Mouse (Mus musculus) c-Kit-positive CD71-positive TER-119-negative erythroid progenitor cells, embryonic 14.5 days (primary cell): ENCODE measurements around the gene Med16.

Source experiments
- DNase-seq: peaks from one replicate; pipeline ENCODE4 v3.0.0-alpha.2; 2013; ENCODE audit warnings: low read depth

Gene Med16

DNA sequence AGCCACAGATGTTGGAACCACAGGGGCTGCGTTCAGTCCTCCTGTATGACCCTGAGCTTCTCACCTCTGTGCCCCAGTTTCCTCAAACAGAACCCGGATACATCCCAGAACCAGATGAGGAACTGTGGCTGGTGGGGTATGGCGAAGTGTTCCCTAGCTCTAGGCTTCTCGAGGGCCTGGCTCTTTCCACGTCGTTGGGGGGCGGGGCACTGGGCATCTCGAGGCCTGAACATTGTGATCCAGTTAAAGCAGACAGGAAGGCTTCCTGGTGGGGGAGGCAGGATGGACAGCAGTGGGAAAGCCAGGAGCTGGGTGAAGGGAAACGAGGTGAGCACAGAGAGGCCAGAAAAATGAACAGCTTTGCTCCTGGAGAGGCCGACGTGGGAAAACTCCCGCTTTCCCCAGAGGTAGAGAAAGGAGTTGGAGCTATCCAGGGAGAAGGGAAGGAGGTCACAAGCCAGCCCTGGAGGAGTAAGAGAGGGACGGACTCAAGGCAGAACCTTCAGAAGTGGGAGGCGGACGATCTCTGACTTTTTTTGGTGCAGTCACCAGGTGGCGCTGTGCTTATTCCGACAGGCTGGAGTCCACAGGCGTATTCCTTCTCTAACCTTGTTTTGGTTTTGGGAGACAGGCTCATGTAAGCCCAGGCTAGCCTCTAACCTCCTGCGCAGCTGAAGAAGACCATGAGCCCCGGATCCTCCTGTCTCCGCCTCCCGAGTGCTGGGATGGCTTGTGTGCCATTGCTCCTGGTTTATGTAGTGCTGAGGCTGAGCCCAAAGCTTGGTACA is 25.2 kb downstream of the Med16 start:
- peak; percentile 74 for DNase-seq

DNA sequence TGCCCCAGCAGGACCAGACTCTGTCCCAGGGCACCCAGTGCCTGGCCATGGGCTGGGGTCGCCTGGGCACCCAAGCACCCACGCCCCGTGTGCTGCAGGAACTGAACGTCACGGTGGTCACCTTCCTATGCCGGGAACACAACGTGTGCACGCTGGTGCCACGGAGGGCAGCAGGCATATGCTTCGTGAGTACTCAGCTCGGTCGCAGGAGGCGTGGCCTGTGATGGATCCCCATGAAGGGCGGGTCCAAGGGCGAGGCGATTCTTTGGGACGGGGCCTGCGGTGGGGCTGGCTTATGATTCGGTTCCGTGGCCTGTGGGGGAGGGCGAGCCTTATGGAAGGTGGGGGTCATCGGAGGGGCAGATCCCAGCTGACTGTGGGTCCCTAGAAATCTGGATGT is 26.7 kb downstream of the Med16 start:
- peak; percentile 56 for DNase-seq

DNA sequence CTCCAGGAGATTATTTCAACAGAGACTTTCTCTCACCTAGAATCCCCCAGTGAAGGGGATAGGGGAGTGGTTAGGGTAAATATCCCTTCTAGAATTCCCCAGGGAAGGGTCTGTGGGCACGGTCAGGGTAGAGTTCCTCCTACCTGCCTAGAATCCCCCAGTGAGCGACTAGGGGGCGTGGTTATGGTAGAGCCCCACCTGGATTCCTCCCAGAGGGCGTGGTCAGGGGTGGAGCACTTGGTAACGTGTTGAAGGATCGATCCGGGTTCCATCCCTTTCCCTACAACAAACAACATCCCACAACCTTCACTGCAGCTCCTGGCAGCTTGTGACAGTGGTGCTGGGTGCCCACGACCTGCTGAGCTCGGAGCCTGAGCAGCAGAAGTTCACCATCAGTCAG is 28.0 kb downstream of the Med16 start:
- no peak for DNase-seq

DNA sequence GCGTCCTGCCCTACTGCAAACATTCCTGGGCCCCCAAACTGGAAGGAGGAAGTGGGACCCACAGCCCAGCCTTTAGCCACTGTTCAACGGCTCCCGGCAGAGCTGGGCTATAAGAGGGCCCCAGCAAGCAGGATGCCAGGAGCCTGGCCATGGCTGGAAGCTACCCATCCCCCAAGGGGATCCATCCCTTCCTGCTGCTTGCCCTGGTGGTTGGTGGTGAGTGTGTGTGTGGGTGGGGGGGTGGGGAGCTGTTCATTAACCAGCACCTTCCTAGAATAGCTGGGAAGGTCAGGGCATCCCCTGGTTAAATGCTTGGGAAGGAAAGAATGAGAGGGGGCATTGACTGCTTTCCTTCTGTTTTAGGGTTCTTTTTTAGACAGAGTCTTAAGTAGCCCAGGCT is 29.2 kb downstream of the Med16 start:
- no peak for DNase-seq

DNA sequence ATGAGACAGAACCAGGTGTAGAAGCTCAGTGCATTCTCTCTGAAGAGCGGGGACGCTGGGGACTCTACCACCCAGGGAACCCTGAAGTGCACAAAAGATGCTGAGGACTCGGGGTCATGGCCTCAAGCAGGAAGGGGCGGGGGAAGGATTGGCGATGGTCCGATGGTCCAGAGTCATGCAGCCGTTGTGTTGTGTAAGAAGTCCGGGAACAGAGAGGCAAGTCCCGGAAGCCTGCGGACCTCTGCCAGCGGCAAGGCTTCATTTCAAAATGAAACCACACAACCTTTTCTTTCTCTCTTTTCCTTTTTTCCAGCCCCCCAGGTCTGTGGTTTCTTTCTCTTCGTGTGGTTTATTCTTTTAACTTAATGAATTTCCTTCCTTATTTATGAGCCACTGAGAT is 31.0 kb downstream of the Med16 start:
- DNase-seq: no peak

DNA sequence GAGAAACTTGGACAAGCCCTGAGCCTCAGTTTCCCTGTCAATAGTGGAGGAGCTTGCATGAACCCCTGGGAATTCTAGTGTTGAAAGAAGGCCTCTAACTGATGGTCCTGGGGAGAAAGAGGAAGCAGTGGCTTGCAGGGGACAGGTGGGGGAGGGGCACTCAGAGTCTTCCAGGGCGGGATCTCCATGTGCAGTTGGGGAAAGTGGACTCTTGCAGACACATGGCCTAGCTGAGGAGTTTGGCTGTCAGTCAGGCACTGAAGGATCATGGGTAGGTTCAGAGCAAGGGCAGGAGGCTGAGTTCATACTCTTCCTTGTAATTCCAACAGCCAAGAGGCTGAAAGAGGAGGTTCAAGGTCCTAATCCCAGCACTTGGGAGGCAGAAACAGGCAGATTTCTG is 31.5 kb downstream of the Med16 start:
- no peak for DNase-seq

DNA sequence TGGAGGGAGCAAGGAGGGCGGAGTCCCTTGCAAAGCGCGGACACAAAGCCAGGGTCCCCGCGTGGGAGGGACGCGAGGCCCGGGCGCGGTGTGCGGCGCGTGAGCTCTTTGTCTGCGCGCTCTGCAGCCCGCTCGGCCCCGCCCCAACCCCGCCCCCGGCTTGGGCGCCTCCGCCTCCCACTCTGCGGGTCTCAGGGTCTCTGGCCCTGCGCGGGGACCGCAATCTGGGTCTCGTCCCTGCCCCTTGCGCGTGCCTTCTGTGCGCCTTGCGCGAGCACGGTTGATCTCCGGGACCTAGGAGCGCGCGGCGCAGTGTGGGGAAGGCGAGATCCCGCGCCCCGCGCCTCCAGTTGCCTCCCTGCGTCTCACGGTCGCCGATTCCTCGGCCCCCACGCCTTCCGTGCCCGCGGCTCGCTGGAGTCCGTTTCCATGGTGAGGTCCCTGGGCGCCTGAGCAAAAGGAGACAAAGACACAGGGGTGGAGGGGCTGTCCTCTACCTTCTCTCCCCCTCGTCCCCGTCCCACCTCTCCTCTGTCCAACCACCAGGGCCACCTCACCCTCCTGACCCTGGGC is 34.3 kb downstream of the Med16 start, which contains the start of the genes Prtn3 and Plppr3:
Gene Prtn3 (plus strand): TSS at position 187 of the 573 bp plus-strand sequence.
Gene Plppr3 (minus strand): TSS at position 345 of the 573 bp plus-strand sequence.
- no peak for DNase-seq

DNA sequence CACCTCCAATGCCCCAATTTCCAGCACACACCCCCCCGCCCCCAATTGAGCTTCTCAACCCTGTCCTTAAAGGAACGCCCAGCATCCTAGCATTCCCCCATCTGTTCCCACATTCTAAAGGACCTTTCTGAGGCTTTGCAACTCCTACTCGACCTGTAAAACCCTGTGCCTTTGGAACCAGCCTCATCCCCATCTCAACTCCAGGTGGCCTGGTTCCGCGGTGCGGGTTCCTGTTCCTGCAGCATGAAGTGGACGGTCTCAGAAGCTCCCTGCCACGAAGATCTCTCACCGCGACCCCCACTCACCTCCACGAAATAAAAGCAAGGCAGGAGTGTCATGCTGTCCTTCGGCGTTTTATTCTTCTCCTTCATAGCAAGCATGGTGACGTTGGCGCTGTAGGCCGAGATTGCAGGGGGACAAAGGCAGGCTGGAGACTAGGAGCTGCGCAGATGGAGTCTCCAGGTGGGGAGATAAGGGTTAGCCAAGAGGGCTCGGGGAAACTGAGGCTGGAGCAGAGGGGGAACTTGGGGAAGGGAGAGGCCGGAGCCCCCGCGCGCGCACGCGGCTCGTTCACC is 34.9 kb downstream of the Med16 start:
- DNase-seq: no peak

DNA sequence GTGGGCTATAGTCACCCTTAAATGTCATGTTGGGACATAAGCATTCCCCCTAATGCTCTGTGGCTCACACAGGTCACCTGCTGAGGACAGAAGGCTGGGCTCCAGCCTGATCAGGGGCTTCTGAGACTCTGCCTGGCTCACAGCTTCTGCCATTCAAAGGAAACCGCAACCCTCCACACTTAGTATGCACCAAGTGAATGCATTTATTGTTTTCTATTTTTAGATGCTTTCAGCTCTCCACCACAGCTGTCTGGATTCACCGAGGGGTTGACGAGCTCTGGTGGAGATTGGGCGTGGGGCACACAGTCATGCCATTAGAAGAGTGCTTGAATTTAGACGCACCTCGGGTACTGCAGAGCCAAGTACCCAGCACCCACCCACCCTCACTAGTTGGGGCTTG is 35.4 kb downstream of the Med16 start:
- no peak for DNase-seq

DNA sequence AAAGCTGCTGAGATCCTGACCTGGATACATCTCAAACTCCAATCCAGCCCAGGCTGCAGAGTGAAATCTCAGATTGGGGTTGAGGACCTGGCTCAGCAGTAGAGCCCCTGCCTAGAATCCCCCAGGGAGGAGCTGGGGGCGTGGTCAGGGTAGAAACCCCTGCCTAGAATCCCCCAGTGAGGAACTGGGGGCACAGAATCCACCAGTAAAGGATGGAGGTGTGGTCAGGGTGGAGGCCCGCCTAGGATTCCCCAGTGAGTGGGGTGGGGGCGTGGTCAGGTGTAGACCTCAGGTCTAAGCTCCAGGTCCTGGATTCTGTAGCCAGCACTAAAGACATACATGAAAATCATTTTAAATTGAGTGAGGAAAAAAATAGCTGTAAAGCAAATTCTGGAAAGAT is 35.9 kb downstream of the Med16 start:
- no peak for DNase-seq

DNA sequence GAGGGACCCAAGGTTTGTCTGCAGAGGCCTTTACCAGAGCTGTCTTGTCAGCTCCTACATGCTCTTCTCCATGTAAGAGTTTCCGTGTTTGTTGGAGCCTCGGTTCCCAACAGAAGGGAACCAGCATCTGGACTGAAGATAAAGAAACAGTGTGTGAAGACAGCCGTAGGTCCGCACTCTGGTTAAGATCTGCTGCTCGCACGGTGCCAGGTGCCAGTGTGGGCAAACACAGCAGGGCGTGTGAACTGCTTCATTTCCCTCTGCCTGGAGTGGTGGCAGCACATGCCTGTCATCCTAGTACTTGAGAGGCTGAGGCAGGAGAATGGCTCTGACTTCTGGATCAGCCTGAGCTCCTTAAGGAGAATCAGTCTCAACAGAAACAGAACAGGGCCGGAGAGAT is 36.9 kb downstream of the Med16 start:
- no peak for DNase-seq

DNA sequence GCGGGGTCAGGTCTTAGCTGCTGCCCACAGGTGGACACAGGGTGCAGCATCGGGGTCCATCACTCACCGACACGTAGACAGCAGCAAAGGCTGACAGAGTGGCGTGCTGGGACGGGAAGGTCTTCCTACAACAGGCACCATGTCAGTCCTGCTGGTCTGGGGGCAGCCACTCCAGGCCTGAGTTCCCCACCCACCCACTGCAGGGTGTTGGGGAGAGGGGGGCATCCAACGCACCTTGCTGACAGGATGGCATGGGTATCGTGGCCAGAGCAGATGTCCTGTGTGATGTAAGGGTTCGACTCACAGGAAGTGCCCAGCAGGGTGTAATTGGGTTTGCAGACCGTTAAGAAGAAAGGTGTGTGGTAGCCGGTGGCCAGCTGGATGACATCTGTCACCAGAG is 42.1 kb downstream of the Med16 start:
- DNase-seq: no peak

DNA sequence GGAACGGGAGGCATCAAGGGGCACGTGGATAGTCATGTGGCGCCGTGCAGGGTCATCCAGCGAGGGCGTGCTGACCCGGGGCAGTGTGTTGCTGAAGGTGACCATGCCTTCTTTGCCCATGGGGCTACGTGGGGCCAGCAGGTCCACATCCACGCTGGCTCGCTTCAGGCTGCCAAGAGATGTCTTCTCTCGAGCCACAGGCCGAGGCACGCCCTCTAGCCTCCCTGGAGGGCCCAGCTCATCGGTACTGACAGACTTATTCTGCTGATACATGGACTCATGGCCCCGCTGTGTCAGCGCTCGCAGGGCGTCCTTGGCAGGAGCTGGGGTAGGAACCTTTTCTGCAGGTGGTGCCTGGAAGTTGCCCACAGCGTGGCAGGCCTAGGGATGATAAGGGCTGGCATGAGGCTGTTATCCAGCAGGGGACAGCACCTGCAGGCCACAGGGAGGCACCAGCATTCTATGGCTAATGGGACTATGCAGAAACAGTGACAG is 42.9 kb downstream of the Med16 start:
- DNase-seq: no peak

DNA sequence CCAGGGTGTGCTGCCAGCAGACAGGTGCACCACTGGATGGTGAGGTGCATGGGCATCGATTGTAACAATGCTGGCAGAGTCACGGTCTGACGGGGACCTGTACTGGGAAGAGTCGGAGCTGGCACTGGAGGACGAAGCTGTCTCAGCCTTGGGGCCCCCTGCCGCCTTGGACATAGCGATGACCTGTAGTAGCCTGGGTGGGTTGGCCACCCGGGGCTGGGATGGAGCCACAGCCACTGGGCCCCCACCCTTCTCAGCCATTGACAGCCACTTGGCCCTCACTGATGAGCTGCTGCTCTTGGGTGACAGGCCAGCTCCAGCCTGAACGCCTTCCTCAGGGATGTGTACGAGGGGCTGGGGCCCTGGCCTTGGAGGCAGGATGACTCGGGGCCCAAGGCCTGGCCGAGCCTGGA is 43.5 kb downstream of the Med16 start:
- DNase-seq: no peak

DNA sequence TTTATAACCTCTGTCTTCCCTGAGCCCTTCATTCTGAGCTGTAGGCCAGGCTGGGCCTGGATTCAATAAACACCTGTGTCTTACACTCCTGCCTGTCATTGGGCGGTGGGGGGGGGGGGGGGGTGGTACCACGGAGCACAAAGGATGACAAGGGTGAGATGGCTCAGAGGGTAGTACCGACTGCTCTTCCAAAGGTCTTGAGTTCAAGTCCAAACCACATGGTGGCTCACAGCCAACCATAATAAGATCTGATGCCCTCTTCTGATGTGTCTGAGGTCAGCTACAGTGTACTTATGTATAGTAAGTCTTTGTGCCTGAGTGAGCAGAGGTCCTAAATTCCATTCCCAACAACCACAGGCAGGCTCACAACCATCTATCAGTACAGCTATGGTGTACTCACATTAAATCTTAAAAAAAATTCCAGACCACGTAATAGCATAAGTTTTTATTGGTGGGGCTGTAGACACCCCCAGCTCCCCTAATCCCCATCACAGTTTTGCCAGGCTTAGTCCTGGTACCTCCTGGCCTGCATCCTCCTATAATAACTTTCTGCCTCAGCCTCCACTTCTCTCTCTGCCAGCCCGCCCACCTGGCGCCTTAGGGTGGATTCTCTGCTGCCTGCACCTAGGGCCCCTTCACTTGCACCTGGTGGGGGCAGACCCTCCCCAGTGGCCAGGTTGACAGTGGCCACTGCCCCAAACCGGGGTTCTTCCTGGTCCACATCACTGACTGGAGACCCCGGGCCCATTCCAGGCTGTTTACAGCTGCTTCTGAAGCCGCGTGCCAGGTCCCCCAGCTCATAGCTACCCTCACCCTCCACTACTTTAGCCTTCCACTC is 44.2 kb downstream of the Med16 start:
- no peak for DNase-seq

DNA sequence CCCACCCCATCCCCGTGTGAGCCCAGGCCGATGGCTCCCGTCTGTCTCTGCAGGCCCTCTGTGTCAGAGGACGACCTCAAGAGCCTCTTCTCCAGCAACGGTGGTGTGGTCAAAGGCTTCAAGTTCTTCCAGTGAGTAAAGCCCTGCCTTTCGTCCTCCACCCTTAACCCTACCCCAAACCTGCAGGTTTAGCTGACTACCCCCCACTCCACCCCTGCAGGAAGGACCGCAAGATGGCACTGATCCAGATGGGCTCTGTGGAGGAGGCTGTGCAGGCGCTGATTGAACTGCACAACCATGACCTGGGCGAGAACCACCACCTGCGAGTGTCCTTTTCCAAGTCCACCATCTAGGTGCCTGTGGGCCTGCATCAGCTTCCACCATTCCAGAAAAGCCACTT is 45.8 kb downstream of the Med16 start:
- no peak for DNase-seq

DNA sequence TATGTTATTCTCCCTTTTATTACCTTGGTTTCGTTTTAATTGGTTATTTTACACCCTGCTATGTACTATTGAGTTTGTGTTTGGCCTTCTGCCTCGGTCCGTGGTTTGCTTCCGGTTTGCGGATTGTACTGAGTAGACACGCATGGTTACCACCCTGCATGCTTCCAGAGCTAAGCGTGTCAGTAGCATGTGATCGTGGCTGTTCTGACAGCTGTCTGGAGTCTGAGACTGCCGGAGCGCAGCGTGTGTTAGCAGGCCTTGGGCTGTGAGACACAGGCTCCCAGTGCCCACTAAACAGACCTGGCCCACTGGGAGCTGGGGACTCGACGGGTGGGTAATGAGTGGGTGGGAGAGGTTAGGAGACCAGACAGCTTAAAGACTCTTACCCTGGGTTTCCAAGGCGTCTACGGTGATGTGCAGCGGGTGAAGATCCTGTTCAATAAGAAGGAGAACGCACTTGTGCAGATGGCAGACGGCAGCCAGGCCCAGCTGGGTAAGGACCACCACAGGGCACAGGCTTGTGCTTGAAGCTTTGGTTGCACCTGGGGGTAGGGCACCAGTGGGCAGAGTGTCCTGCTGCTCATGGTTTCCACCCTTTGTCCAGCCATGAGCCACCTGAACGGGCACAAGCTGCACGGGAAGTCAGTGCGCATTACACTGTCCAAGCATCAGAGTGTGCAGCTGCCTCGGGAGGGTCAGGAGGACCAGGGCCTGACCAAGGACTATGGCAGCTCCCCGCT is 46.5 kb downstream of the Med16 start:
- DNase-seq: no peak

DNA sequence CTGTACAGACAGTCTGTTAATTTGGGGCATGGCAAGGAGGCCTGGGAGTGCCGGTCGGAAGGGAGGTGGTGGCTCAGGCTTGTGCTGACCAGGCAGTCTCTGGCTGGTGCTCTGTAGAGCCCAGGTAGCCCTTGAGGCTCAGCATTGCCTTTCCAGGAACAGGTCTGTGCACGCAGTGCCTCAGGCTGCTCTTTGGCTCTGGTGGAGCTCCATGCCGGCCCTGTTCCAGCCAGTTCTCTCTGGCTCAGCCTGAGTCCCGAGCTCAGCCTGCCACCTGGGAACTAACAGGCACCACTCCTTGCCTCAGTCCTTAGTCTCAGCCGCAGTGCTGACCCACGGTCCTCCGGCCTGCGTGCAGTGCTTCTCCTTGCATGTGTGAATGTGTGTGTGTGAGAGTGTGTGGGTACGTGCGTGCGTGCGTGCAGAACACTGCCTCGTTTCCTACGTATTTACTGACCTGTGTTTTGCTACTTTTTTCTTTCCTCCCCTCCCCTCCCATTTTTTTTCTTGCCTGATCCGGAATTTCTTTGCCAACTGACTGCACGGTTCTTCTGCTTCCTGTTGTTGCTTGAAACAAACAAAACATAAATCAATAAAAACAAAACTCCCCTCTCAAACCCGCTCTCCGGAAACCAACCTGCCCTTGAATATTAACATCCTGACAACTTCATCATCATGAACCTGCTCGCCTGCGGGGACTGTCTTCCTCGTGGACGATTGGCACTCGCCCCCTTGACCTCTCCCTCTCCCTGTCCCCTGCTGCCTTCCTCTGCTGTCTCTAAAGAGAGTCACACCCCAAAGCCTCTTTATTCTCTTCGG is 47.3 kb downstream of the Med16 start:
- no peak for DNase-seq

DNA sequence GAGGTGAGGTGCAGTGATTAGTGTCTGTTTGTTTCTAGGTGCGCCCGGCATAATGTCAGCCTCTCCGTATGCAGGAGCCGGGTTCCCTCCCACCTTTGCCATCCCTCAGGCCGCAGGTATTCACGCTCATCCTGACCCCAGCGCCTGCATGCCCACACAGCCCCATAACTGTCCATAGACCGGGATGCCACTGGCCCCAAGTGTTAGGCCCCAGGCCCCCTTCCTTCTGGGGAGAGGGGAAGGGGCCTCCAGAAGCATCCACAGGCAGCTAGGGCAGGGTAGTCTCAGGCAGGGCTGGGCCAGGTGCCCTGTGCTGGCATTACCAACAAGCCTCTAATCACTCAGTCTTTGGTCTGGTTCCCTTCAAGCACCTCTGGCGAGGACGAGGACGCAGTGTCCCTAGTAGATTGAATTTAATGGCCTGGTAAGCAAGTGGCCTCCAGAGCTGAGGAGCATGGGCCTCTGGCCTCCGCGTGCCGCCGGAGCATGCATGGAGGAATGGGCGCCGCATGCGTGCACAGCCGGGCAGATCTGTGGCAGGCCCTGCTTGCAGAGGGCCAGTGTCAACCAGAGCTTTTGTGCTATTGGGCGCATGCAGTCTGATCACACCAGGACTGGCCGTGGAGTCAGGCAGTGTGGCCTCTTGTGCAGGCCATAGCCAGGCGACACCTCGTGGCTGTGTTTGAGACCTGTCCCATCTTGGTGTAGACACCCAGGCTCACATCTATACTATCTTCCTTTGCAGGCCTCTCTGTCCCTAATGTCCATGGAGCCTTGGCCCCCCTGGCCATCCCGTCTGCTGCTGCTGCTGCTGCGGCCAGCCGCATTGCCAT is 48.4 kb downstream of the Med16 start:
- no peak for DNase-seq

DNA sequence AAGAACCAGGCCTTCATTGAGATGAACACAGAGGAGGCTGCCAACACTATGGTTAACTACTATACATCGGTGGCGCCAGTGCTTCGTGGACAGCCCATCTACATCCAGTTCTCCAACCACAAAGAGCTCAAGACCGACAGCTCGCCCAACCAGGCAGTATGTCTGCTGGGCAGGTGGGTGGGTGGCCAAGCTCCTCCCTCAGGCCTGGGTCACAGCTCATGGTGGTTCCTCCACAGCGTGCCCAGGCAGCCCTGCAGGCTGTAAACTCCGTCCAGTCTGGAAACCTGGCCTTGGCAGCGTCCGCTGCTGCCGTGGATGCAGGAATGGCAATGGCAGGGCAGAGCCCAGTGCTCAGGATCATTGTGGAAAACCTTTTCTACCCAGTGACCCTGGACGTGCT is 49.6 kb downstream of the Med16 start:
- DNase-seq: no peak
